Mouse (Mus musculus) liver, adult 2 months (tissue): ENCODE measurements around the gene Epb41l3.

ENCODE experiments used
- CTCF ChIP-seq: fragments of 200-500 bp; IDR thresholded peaks from 2 replicates; pipeline ENCODE4 v1.5.1; 2011; ENCODE audit warnings: low read depth, low read length, control low read depth
- POLR2A ChIP-seq: fragments of 200-500 bp; IDR thresholded peaks from 2 replicates; pipeline ENCODE4 v1.6.1; 2011; ENCODE audit warnings: low read length, control low read depth; ENCODE audit not compliant: insufficient read depth; ENCODE audit errors: extremely low read depth

DNA sequence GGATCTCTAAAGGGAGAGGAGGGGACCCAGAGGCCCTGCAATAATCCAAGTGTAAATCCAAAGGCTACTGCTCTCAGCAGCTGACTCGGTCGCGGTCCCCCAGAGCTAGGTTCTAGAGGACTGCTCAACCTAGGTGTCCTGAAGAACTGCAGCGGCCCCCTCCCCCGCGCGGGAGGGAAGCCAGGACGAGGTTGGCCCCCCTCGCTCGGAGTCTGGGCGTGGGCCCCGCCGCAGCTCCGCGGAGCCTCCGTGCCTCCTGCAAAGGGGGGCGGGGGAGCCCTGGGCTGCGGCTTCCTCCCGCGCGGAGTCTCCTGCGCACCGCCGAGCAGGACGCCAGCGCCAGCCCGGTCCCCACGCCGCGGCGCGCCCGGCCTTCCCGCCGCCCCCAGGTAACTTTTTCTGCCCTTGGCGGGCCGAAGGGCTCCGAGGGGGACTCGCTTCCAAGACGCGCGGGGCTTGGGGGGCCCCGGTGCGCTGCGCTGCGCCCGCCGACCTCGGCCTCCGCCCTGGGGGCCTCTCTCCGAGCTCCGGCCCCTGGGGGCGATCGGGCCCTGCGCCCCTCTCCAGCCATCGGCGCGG, 81.1 kb downstream of the Epb41l3 start:
- TF ChIP-seq CTCF (no peak), POLR2A (no peak)
